Mouse (Mus musculus) kidney, embryonic 14.5 days (tissue): ENCODE results near the gene Tmem117. TPM values are rescaled to one million over a fixed set of nuclear protein-coding genes. Genes with fewer than 3 reads are reported as not detected.

Experiments used
- ATAC-seq: fragments of 200-750 bp; cut with Nextera tagmentation; 2 replicates; pipeline ENCODE4 v1.8.0; 2017; ENCODE audit warnings: moderate number of reproducible peaks, mild to moderate bottlenecking, moderate TSS enrichment, moderate library complexity; ENCODE audit not compliant: low FRiP score, low TSS enrichment
- H3K27ac ChIP-seq: fragments of 300-500 bp; sonication (generic); 2 replicates; pipeline ENCODE4 v1.5.1; 2014; ENCODE audit warnings: low read depth, mild to moderate bottlenecking, low read length, moderate library complexity, mixed read lengths
- H3K27me3 ChIP-seq: fragments of 300-500 bp; sonication (generic); 2 replicates; pipeline ENCODE4 v1.6.1; 2014; ENCODE audit warnings: mild to moderate bottlenecking, low read length; ENCODE audit not compliant: control insufficient read depth, insufficient read depth
- H3K36me3 ChIP-seq: fragments of 300-500 bp; sonication (generic); 2 replicates; pipeline ENCODE4 v1.6.1; 2014; ENCODE audit warnings: low read length, mixed read lengths; ENCODE audit not compliant: control insufficient read depth, insufficient read depth
- H3K4me1 ChIP-seq: fragments of 300-500 bp; sonication (generic); 2 replicates; pipeline ENCODE4 v1.6.1; 2014; ENCODE audit warnings: low read length, mixed read lengths; ENCODE audit not compliant: control insufficient read depth, insufficient read depth
- H3K4me2 ChIP-seq: fragments of 300-500 bp; sonication (generic); replicated peaks from 2 replicates; pipeline ENCODE4 v1.6.1; 2014; ENCODE audit warnings: low read depth, mild to moderate bottlenecking, low read length
- H3K4me3 ChIP-seq: fragments of 300-500 bp; sonication (generic); 2 replicates; pipeline ENCODE4 v1.5.1; 2014; ENCODE audit warnings: mild to moderate bottlenecking, low read length
- H3K9ac ChIP-seq: fragments of 300-500 bp; sonication (generic); 2 replicates; pipeline ENCODE4 v1.6.1; 2014; ENCODE audit warnings: low read depth, mild to moderate bottlenecking, low read length, moderate library complexity
- H3K9me3 ChIP-seq: fragments of 300-500 bp; sonication (generic); 2 replicates; pipeline ENCODE4 v1.6.1; 2016; ENCODE audit warnings: low read length; ENCODE audit not compliant: control insufficient read depth
- WGBS: fragments of 180-500 bp; shearing (Covaris S2); extraction: QIAGEN DNeasy Blood & Tissue Kit; methylation state at CpG from one replicate; pipeline ENCODE4 v1.1.7; 2014; 5-methylcytosine and 5-hydroxymethylcytosine counted together
- polyA plus RNA-seq: library from polyadenylated mRNA; unstranded; fragments of >200 nt; fragmentation: Nextera tagmentation; extraction: Ambion mirVana; gene quantifications from 2 replicates; pipeline ENCODE4 v1.2.1, GENCODE M21; 2014

Gene Tmem117
- polyA plus RNA-seq, 1 experiment from 2014 or later: 6.5 TPM

- Histone ChIP-seq H3K36me3 (no peaks in the 10 kb centered on the region), H3K27me3 (no peaks in the 10 kb centered on the region), H3K9ac (no peak overlapping the region), H3K4me3 (no peak overlapping the region), H3K4me1 (no peaks in the 10 kb centered on the region), H3K4me2 (no peak overlapping the region), H3K9me3 (no peaks in the 10 kb centered on the region), H3K27ac (no peak overlapping the region)
- ATAC-seq: no peak
- WGBS: 80% methylated on average over 7 of the region's 7 CpGs
Measured at GRCm38 (mm10) chr15:94684269-94684668, 55.2 kb downstream of the Tmem117 start.

GRCm38 (mm10) chr15:94687176-94687575 is 58.1 kb downstream of the Tmem117 start:
- Histone ChIP-seq H3K4me2 (no peak overlapping the region), H3K27ac (no peak overlapping the region), H3K4me3 (no peak overlapping the region), H3K9me3 (no peaks in the 10 kb centered on the region), H3K27me3 (no peaks in the 10 kb centered on the region), H3K36me3 (no peaks in the 10 kb centered on the region), H3K9ac (no peak overlapping the region), H3K4me1 (no peaks in the 10 kb centered on the region)
- ATAC-seq: no peak
- WGBS: 86% methylated on average over 7 of the region's 7 CpGs

- Histone ChIP-seq H3K4me3 (no peak overlapping the region), H3K9ac (no peak overlapping the region), H3K4me1 (no peaks in the 10 kb centered on the region), H3K27ac (no peak overlapping the region), H3K36me3 (no peaks in the 10 kb centered on the region), H3K4me2 (no peak overlapping the region), H3K27me3 (no peaks in the 10 kb centered on the region), H3K9me3 (no peaks in the 10 kb centered on the region)
- ATAC-seq: no peak
- 75% methylated on average over 3 of the region's 3 CpGs for WGBS
Measured at GRCm38 (mm10) chr15:94687629-94688028, 58.6 kb downstream of the Tmem117 start.

GRCm38 (mm10) chr15:94689195-94689883 is 60.3 kb downstream of the Tmem117 start:
- Histone ChIP-seq H3K36me3 (no peaks in the 10 kb centered on the region), H3K4me3 (no peak overlapping the region), H3K9ac (no peak overlapping the region), H3K4me1 (no peaks in the 10 kb centered on the region), H3K27me3 (no peaks in the 10 kb centered on the region), H3K4me2 (no peak overlapping the region), H3K27ac (no peak overlapping the region), H3K9me3 (no peaks in the 10 kb centered on the region)
- 82% methylated on average over 5 of the region's 5 CpGs for WGBS
- ATAC-seq: no peak

- WGBS: 67% methylated on average over 6 of the region's 6 CpGs
- no peak overlapping the region for H3K4me2 ChIP-seq
- no peaks in the 10 kb centered on the region for H3K27me3 ChIP-seq
- H3K9ac ChIP-seq: no peak overlapping the region
- H3K36me3 ChIP-seq: no peaks in the 10 kb centered on the region
- no peak overlapping the region for H3K4me3 ChIP-seq
- H3K27ac ChIP-seq: no peak overlapping the region
- H3K4me1 ChIP-seq: no peaks in the 10 kb centered on the region
- no peaks in the 10 kb centered on the region for H3K9me3 ChIP-seq
- ATAC-seq: no peak
Measured at GRCm38 (mm10) chr15:94689884-94690231, 60.8 kb downstream of the Tmem117 start.

- WGBS: 24% methylated on average over 5 of the region's 5 CpGs
- no peaks in the 10 kb centered on the region for H3K4me1 ChIP-seq
- ATAC-seq: no peak
- H3K4me2 ChIP-seq: no peak overlapping the region
- no peak overlapping the region for H3K9ac ChIP-seq
- H3K27ac ChIP-seq: no peak overlapping the region
- no peak overlapping the region for H3K4me3 ChIP-seq
- H3K36me3 ChIP-seq: no peaks in the 10 kb centered on the region
- H3K27me3 ChIP-seq: no peaks in the 10 kb centered on the region
- no peaks in the 10 kb centered on the region for H3K9me3 ChIP-seq
Measured at GRCm38 (mm10) chr15:94722759-94723158, 93.7 kb downstream of the Tmem117 start.

GRCm38 (mm10) chr15:94732104-94732503 is 103.1 kb downstream of the Tmem117 start:
- no peak for ATAC-seq
- no peaks in the 10 kb centered on the region for H3K9me3 ChIP-seq
- no peaks in the 10 kb centered on the region for H3K4me1 ChIP-seq
- H3K9ac ChIP-seq: no peak overlapping the region
- H3K4me3 ChIP-seq: no peak overlapping the region
- WGBS: 64% methylated on average over 4 of the region's 4 CpGs
- H3K27me3 ChIP-seq: no peaks in the 10 kb centered on the region
- no peaks in the 10 kb centered on the region for H3K36me3 ChIP-seq
- H3K4me2 ChIP-seq: no peak overlapping the region
- no peak overlapping the region for H3K27ac ChIP-seq

- Histone ChIP-seq H3K36me3 (no peaks in the 10 kb centered on the region), H3K27ac (no peak overlapping the region), H3K4me2 (no peak overlapping the region), H3K27me3 (no peaks in the 10 kb centered on the region), H3K4me3 (no peak overlapping the region), H3K4me1 (no peaks in the 10 kb centered on the region), H3K9ac (no peak overlapping the region), H3K9me3 (0 out of 2 replicates have a peak, but pooled peaks cover 2% of the 10 kb centered on the region)
- 20% methylated on average over 4 of the region's 4 CpGs for WGBS
- ATAC-seq: peak; percentile 80
Measured at GRCm38 (mm10) chr15:94769227-94769626, 140.2 kb downstream of the Tmem117 start.

- 73% methylated on average over 7 of the region's 7 CpGs for WGBS
- H3K36me3 ChIP-seq: no peaks in the 10 kb centered on the region
Measured at GRCm38 (mm10) chr15:94770832-94771578, 142.0 kb downstream of the Tmem117 start.

More at GRCm38 (mm10) chr15:94770832-94771578, 142.0 kb downstream of the Tmem117 start:
- Histone ChIP-seq H3K4me3 (no peak overlapping the region), H3K9me3 (0 out of 2 replicates have a peak, but pooled peaks cover 2% of the 10 kb centered on the region), H3K4me2 (no peak overlapping the region), H3K27me3 (no peaks in the 10 kb centered on the region), H3K27ac (no peak overlapping the region), H3K4me1 (no peaks in the 10 kb centered on the region), H3K9ac (no peak overlapping the region)
- no peak for ATAC-seq
